Mouse (Mus musculus): ENCODE data around the gene Atp9a. TPM values are rescaled to one million over a fixed set of nuclear protein-coding genes. Genes with fewer than 3 reads are reported as not detected.
A peak's percentile ranks its signal among the peaks of the same experiment; 100 is the strongest.

The Atp9a gene
- polyA plus RNA-seq, 1 experiment from 2014 or later = 24.1 TPM

GRCm38 (mm10) chr2:168683520-168684150 lies 58.6 kb downstream of the Atp9a start:
- no peaks in the 10 kb centered on the region for H3K9me3 ChIP-seq (ENCODE audit: control insufficient read depth, low read length)
- DNase-seq (ENCODE audit: low spot score) (no peak), ATAC-seq (ENCODE audit: low FRiP score, low TSS enrichment) (no peak)
- 0 out of 2 replicates have a peak, but pooled peaks cover 3% of the 10 kb centered on the region for H3K36me3 ChIP-seq (ENCODE audit: control insufficient read depth, insufficient read depth, low read length)
- WGBS = 46% methylated on average over 15 of the region's 15 CpGs
- H3K9ac ChIP-seq (ENCODE audit: low read length) = no peak overlapping the region
- H3K4me1 ChIP-seq (replicated peaks; ENCODE audit: control insufficient read depth, insufficient read depth) = no peaks in the 10 kb centered on the region
- no peak overlapping the region for H3K4me3 ChIP-seq (ENCODE audit: low read depth, low read length)
- no peak overlapping the region for H3K4me2 ChIP-seq (replicated peaks; ENCODE audit: low read depth)
- TF ChIP-seq EP300 (optimal IDR thresholded peaks at IDR 0.05) = no peak
- TF ChIP-seq CTCF (IDR thresholded peaks at IDR 0.05; ENCODE audit: low read depth) = no peak
- no peak overlapping the region for H3K27ac ChIP-seq (replicated peaks)
- H3K27me3 ChIP-seq (ENCODE audit: control insufficient read depth, insufficient read depth, low read length) = no peaks in the 10 kb centered on the region

GRCm38 (mm10) chr2:168682721-168683120 lies 59.5 kb downstream of the Atp9a start:
- Histone ChIP-seq H3K27ac (replicated peaks) (no peak overlapping the region), H3K4me3 (ENCODE audit: low read depth, low read length) (no peak overlapping the region), H3K27me3 (ENCODE audit: control insufficient read depth, insufficient read depth, low read length) (no peaks in the 10 kb centered on the region), H3K4me2 (replicated peaks; ENCODE audit: low read depth) (no peak overlapping the region), H3K9me3 (ENCODE audit: control insufficient read depth, low read length) (no peaks in the 10 kb centered on the region), H3K9ac (ENCODE audit: low read length) (no peak overlapping the region), H3K4me1 (replicated peaks; ENCODE audit: control insufficient read depth, insufficient read depth) (no peaks in the 10 kb centered on the region), H3K36me3 (ENCODE audit: control insufficient read depth, insufficient read depth, low read length) (0 out of 2 replicates have a peak, but pooled peaks cover 3% of the 10 kb centered on the region)
- no peak for ATAC-seq (ENCODE audit: low FRiP score, low TSS enrichment)
- TF ChIP-seq EP300 (optimal IDR thresholded peaks at IDR 0.05) (no peak), CTCF (IDR thresholded peaks at IDR 0.05; ENCODE audit: low read depth) (no peak)
- 80% methylated on average over 2 of the region's 2 CpGs for WGBS
- no peak for DNase-seq (ENCODE audit: low spot score)

DNA sequence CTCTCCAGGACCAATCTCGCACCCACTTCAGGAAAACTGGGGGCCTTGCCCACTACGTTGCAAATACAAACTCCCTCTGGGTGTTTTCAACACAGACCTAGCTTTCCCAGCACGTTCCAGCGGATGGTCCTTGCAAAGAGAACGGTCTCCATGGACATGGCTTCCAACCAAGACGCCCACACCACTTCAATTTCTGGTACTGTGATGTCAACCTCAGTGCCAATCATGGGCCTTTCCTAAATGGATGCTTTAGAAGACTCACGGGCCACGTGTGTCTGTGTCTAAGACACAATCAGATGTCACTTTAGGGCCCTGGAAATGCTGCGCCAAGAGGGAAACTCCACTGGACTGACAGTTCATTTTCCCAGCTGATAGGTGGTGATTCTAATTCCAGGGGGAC lies 60.7 kb downstream of the Atp9a start:
- ATAC-seq (ENCODE audit: low FRiP score, low TSS enrichment) = no peak
- WGBS = 91% methylated on average over 9 of the region's 9 CpGs
- no peaks in the 10 kb centered on the region for H3K4me1 ChIP-seq (replicated peaks; ENCODE audit: control insufficient read depth, insufficient read depth)
- no peak overlapping the region for H3K27ac ChIP-seq (replicated peaks)
- no peak overlapping the region for H3K9ac ChIP-seq (ENCODE audit: low read length)
- no peak for DNase-seq (ENCODE audit: low spot score)
- H3K9me3 ChIP-seq (ENCODE audit: control insufficient read depth, low read length) = no peaks in the 10 kb centered on the region
- no peaks in the 10 kb centered on the region for H3K27me3 ChIP-seq (ENCODE audit: control insufficient read depth, insufficient read depth, low read length)
- TF ChIP-seq CTCF (IDR thresholded peaks at IDR 0.05; ENCODE audit: low read depth) (no peak), EP300 (optimal IDR thresholded peaks at IDR 0.05) (no peak)
- H3K4me3 ChIP-seq (ENCODE audit: low read depth, low read length) = no peak overlapping the region
- no peak overlapping the region for H3K4me2 ChIP-seq (replicated peaks; ENCODE audit: low read depth)
- 0 out of 2 replicates have a peak, but pooled peaks cover 3% of the 10 kb centered on the region for H3K36me3 ChIP-seq (ENCODE audit: control insufficient read depth, insufficient read depth, low read length)

GRCm38 (mm10) chr2:168679381-168680199 lies 62.6 kb downstream of the Atp9a start:
- H3K27me3 ChIP-seq (ENCODE audit: control insufficient read depth, insufficient read depth, low read length) = no peaks in the 10 kb centered on the region
- TF ChIP-seq CTCF (IDR thresholded peaks at IDR 0.05; ENCODE audit: low read depth) (peak; percentile 31), EP300 (optimal IDR thresholded peaks at IDR 0.05) (no peak)

DNA sequence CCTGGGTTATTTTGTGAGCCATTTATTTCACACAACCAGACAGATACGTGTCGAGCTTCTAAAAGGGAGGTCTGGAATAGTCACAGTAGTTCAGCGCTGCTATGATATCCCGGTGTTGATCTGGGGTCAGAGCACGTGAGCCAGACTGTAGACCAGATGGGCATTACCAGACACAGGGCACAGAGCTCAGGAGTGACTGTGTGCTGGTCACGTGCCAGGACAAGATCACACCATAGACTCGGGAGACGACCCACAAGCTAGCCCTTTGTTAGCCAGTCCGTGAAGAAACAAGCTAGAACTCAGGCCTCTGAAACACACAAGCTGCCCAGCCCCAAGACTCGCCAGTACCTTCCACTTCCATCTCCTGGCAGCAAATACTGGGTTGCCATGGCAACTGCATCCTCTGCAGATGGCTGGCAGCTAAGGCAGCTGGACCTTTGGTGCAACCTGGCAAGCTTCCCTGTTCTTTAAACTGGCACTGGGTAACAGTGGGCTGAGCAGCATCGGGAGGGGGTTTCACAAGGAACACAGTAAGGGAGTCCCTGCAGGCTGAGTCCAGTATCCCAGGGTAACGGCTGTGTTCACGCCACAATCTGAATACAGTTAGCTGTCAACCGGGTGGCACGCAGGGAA lies 63.4 kb downstream of the Atp9a start:
- Histone ChIP-seq H3K27me3 (ENCODE audit: control insufficient read depth, insufficient read depth, low read length) (no peaks in the 10 kb centered on the region), H3K36me3 (ENCODE audit: control insufficient read depth, insufficient read depth, low read length) (peaks cover 3% of the 10 kb centered on the region; the same call in 1 of the 2 replicates), H3K9ac (ENCODE audit: low read length) (no peak overlapping the region), H3K9me3 (ENCODE audit: control insufficient read depth, low read length) (no peaks in the 10 kb centered on the region), H3K4me2 (replicated peaks; ENCODE audit: low read depth) (no peak overlapping the region), H3K4me1 (replicated peaks; ENCODE audit: control insufficient read depth, insufficient read depth) (no peaks in the 10 kb centered on the region), H3K4me3 (ENCODE audit: low read depth, low read length) (no peak overlapping the region), H3K27ac (replicated peaks) (no peak overlapping the region)
- WGBS = 83% methylated on average over 15 of the region's 15 CpGs
- no peak for TF ChIP-seq EP300 (optimal IDR thresholded peaks at IDR 0.05)
- TF ChIP-seq CTCF (IDR thresholded peaks at IDR 0.05; ENCODE audit: low read depth) = no peak
- no peak for ATAC-seq (ENCODE audit: low FRiP score, low TSS enrichment)
- DNase-seq (ENCODE audit: low spot score) = no peak

More at GRCm38 (mm10) chr2:168679381-168680199, 62.6 kb downstream of the Atp9a start:
- H3K9ac ChIP-seq (ENCODE audit: low read length) = no peak overlapping the region
- no peaks in the 10 kb centered on the region for H3K9me3 ChIP-seq (ENCODE audit: control insufficient read depth, low read length)
- 66% methylated on average over 19 of the region's 19 CpGs for WGBS
- no peaks in the 10 kb centered on the region for H3K4me1 ChIP-seq (replicated peaks; ENCODE audit: control insufficient read depth, insufficient read depth)
- H3K4me2 ChIP-seq (replicated peaks; ENCODE audit: low read depth) = no peak overlapping the region
- H3K36me3 ChIP-seq (ENCODE audit: control insufficient read depth, insufficient read depth, low read length) = 0 out of 2 replicates have a peak, but pooled peaks cover 3% of the 10 kb centered on the region
- H3K4me3 ChIP-seq (ENCODE audit: low read depth, low read length) = no peak overlapping the region
- DNase-seq (ENCODE audit: low spot score) (no peak), ATAC-seq (ENCODE audit: low FRiP score, low TSS enrichment) (no peak)
- no peak overlapping the region for H3K27ac ChIP-seq (replicated peaks)

Measured in stomach, postnatal 0 days (tissue).